Mouse (Mus musculus) heart, embryonic 16.5 days (tissue): ENCODE data around the gene Tiprl. TPM values are rescaled to one million over a fixed set of nuclear protein-coding genes. Genes with fewer than 3 reads are reported as not detected.

Source experiments
- ATAC-seq: fragments of 200-750 bp; cut with Nextera tagmentation; replicated peaks from 2 replicates; pipeline ENCODE4 v1.8.0; 2017; ENCODE audit warnings: moderate number of reproducible peaks; ENCODE audit not compliant: insufficient read depth, low FRiP score; ENCODE audit errors: extremely low read depth
- H3K27ac ChIP-seq: fragments of 300-500 bp; sonication (generic); 2 replicates; pipeline ENCODE4 v1.5.1; 2014; ENCODE audit warnings: mild to moderate bottlenecking, low read length, control low read depth, moderate library complexity
- H3K27me3 ChIP-seq: fragments of 300-500 bp; sonication (generic); 2 replicates; pipeline ENCODE4 v1.6.1; 2014; ENCODE audit warnings: low read length, mixed read lengths; ENCODE audit not compliant: control insufficient read depth, insufficient read depth
- H3K36me3 ChIP-seq: fragments of 300-500 bp; sonication (generic); 2 replicates; pipeline ENCODE4 v1.6.1; 2014; ENCODE audit not compliant: control insufficient read depth, insufficient read depth
- H3K4me1 ChIP-seq: fragments of 300-500 bp; sonication (generic); 2 replicates; pipeline ENCODE4 v1.6.1; 2014; ENCODE audit warnings: low read length, mixed read lengths; ENCODE audit not compliant: control insufficient read depth, insufficient read depth
- H3K4me2 ChIP-seq: fragments of 300-500 bp; sonication (generic); 2 replicates; pipeline ENCODE4 v1.6.1; 2014; ENCODE audit warnings: low read depth, mild to moderate bottlenecking, control low read depth, low read length
- H3K4me3 ChIP-seq: fragments of 300-500 bp; sonication (generic); 2 replicates; pipeline ENCODE4 v1.5.1; 2014; ENCODE audit warnings: mild to moderate bottlenecking, control low read depth, low read length
- H3K9ac ChIP-seq: fragments of 300-500 bp; sonication (generic); 2 replicates; pipeline ENCODE4 v1.6.1; 2014; ENCODE audit warnings: low read length, control low read depth
- H3K9me3 ChIP-seq: fragments of 300-500 bp; sonication (generic); replicated peaks from 2 replicates; pipeline ENCODE4 v1.6.1; 2016; ENCODE audit warnings: low read length; ENCODE audit not compliant: control insufficient read depth
- WGBS: fragments of 180-500 bp; shearing (Covaris S2); extraction: QIAGEN DNeasy Blood & Tissue Kit; methylation state at CpG from one replicate; pipeline ENCODE4 v1.1.7; 2014; 5-methylcytosine and 5-hydroxymethylcytosine counted together
- polyA plus RNA-seq: library from polyadenylated mRNA; unstranded; fragments of >200 nt; fragmentation: Nextera tagmentation; extraction: Ambion mirVana; gene quantifications from 2 replicates; pipeline ENCODE4 v1.2.1, GENCODE M21; 2015

The Tiprl gene
- polyA plus RNA-seq, 1 experiment from 2014 or later: 93.4 TPM

- H3K4me1 ChIP-seq: peaks cover 25% of the 10 kb centered on the region
- H3K9me3 ChIP-seq: no peaks in the 10 kb centered on the region
- no peaks in the 10 kb centered on the region for H3K36me3 ChIP-seq
- 63% methylated on average over 3 of the region's 3 CpGs for WGBS
- ATAC-seq: no peak
- H3K9ac ChIP-seq: no peak overlapping the region
- H3K27ac ChIP-seq: no peak overlapping the region
- H3K4me2 ChIP-seq: no peak overlapping the region
- H3K27me3 ChIP-seq: no peaks in the 10 kb centered on the region
- no peak overlapping the region for H3K4me3 ChIP-seq
These were observed 41.3 kb downstream of the Tiprl start for GRCm38 (mm10) chr1:165195396-165195960.

GRCm38 (mm10) chr1:165194662-165195013 lies 42.2 kb downstream of the Tiprl start:
- WGBS: 6% methylated on average over 5 of the region's 5 CpGs
- ATAC-seq: no peak

GRCm38 (mm10) chr1:165193880-165194661 lies 42.7 kb downstream of the Tiprl start, which contains the start of gene Sft2d2:
Gene Sft2d2 (minus strand): TSS chr1:165194438.
- H3K9ac ChIP-seq: peak within 1 kb of the TSS; percentile 79

More at GRCm38 (mm10) chr1:165194662-165195013, 42.2 kb downstream of the Tiprl start:
- H3K4me3 ChIP-seq: peak overlapping the region; percentile 90
- H3K27me3 ChIP-seq: no peaks in the 10 kb centered on the region
- no peaks in the 10 kb centered on the region for H3K9me3 ChIP-seq
- peak overlapping the region; percentile 79 for H3K9ac ChIP-seq
- peak overlapping the region; percentile 93 for H3K27ac ChIP-seq
- no peaks in the 10 kb centered on the region for H3K36me3 ChIP-seq
- H3K4me1 ChIP-seq: peaks cover 25% of the 10 kb centered on the region
- peak overlapping the region; percentile 83 for H3K4me2 ChIP-seq

GRCm38 (mm10) chr1:165193426-165193825 lies 43.4 kb downstream of the Tiprl start:
- H3K4me1 ChIP-seq: peaks cover 27% of the 10 kb centered on the region
- 12% methylated on average over 7 of the region's 7 CpGs for WGBS
- H3K36me3 ChIP-seq: no peaks in the 10 kb centered on the region
- peak overlapping the region; percentile 93 for H3K27ac ChIP-seq
- peak overlapping the region; percentile 90 for H3K4me3 ChIP-seq
- H3K4me2 ChIP-seq: peak overlapping the region; percentile 83
- no peak for ATAC-seq
- H3K9ac ChIP-seq: peak overlapping the region; percentile 79
- no peaks in the 10 kb centered on the region for H3K9me3 ChIP-seq
- no peaks in the 10 kb centered on the region for H3K27me3 ChIP-seq

More at GRCm38 (mm10) chr1:165193880-165194661, 42.7 kb downstream of the Tiprl start, which contains the start of gene Sft2d2:
- Histone ChIP-seq H3K4me3 (peak within 1 kb of the TSS; percentile 90), H3K9me3 (no peaks in the 10 kb centered on the region), H3K27ac (peak within 1 kb of the TSS; percentile 93), H3K4me1 (peaks cover 25% of the 10 kb centered on the region), H3K27me3 (no peaks in the 10 kb centered on the region), H3K4me2 (peak within 1 kb of the TSS; percentile 83), H3K36me3 (no peaks in the 10 kb centered on the region)
- peak; percentile 91 for ATAC-seq
- WGBS: under 1% methylated on average over 69 of the region's 69 CpGs

- peak overlapping the region; percentile 93 for H3K27ac ChIP-seq
- 40% methylated on average over 10 of the region's 10 CpGs for WGBS
- H3K4me3 ChIP-seq: peak overlapping the region; percentile 90
- peaks cover 27% of the 10 kb centered on the region for H3K4me1 ChIP-seq
- peak overlapping the region; percentile 79 for H3K9ac ChIP-seq
- no peaks in the 10 kb centered on the region for H3K9me3 ChIP-seq
- ATAC-seq: no peak
- no peaks in the 10 kb centered on the region for H3K27me3 ChIP-seq
- H3K36me3 ChIP-seq: no peaks in the 10 kb centered on the region
- peak overlapping the region; percentile 83 for H3K4me2 ChIP-seq
These were observed 44.0 kb downstream of the Tiprl start for GRCm38 (mm10) chr1:165192714-165193264.

- 69% methylated on average over 4 of the region's 4 CpGs for WGBS
- H3K9me3 ChIP-seq: no peaks in the 10 kb centered on the region
- H3K9ac ChIP-seq: no peak overlapping the region
- H3K4me2 ChIP-seq: peak overlapping the region; percentile 35
- H3K27ac ChIP-seq: peak overlapping the region; percentile 93
- no peaks in the 10 kb centered on the region for H3K36me3 ChIP-seq
- peaks cover 27% of the 10 kb centered on the region for H3K4me1 ChIP-seq
- no peaks in the 10 kb centered on the region for H3K27me3 ChIP-seq
- no peak overlapping the region for H3K4me3 ChIP-seq
- no peak for ATAC-seq
These were observed 44.7 kb downstream of the Tiprl start for GRCm38 (mm10) chr1:165192102-165192501.

- H3K4me1 ChIP-seq: peaks cover 27% of the 10 kb centered on the region
- H3K4me2 ChIP-seq: peak overlapping the region; percentile 35
- H3K27me3 ChIP-seq: no peaks in the 10 kb centered on the region
- H3K27ac ChIP-seq: peak overlapping the region; percentile 93
- no peak for ATAC-seq
- H3K9ac ChIP-seq: 0 out of 2 replicates have a peak overlapping the region, but pooled peaks have one; percentile 19
- peak overlapping the region; percentile 14; the same call in 1 of the 2 replicates for H3K4me3 ChIP-seq
- WGBS: 53% methylated on average over 13 of the region's 13 CpGs
- no peaks in the 10 kb centered on the region; the same call in 1 of the 2 replicates for H3K36me3 ChIP-seq
- H3K9me3 ChIP-seq: no peaks in the 10 kb centered on the region
These were observed 45.2 kb downstream of the Tiprl start for GRCm38 (mm10) chr1:165191611-165192010.

- H3K27ac ChIP-seq: peak overlapping the region; percentile 93
- 89% methylated on average over 10 of the region's 10 CpGs for WGBS
- no peak for ATAC-seq
- no peak overlapping the region for H3K4me3 ChIP-seq
- H3K27me3 ChIP-seq: no peaks in the 10 kb centered on the region
- no peaks in the 10 kb centered on the region for H3K9me3 ChIP-seq
- no peak overlapping the region for H3K9ac ChIP-seq
- H3K4me2 ChIP-seq: no peak overlapping the region
- peaks cover 27% of the 10 kb centered on the region for H3K4me1 ChIP-seq
- no peaks in the 10 kb centered on the region; the same call in 1 of the 2 replicates for H3K36me3 ChIP-seq
These were observed 46.1 kb downstream of the Tiprl start for GRCm38 (mm10) chr1:165190571-165191273.
